Mouse (Mus musculus) gastrocnemius, postnatal 25 days (tissue): ENCODE data around the gene Kif1b. TPM values are rescaled to one million over a fixed set of nuclear protein-coding genes. Genes with fewer than 3 reads are reported as not detected.

Experiments
- DNase-seq: peaks from one replicate; pipeline ENCODE4 v3.0.0; 2022
- long read RNA-seq, 2 experiments: library from polyadenylated mRNA; stranded (forward); transcript quantifications; one replicate each; pipeline ENCODE4 v2.0.0; 2021
- total RNA-seq, 2 experiments: library from RNA; stranded (reverse); gene quantifications; 1 replicate in 1 of 2; 2 replicates in 1 of 2; pipeline ENCODE4 v1.2.3; 2021

The Kif1b gene
- total RNA-seq = 100 to 1,000 TPM; 304 to 308 TPM
- long read RNA-seq, experiment 1, partial matches to known transcripts = 3 of 61 reads
- long read RNA-seq, experiment 1, other reads (novel, unspliced or antisense) = 57 of 61 reads
- long read RNA-seq, experiment 2, full-length matches to known transcripts = 3 of 109 reads
- long read RNA-seq, experiment 2, partial matches to known transcripts = 17 of 109 reads
- long read RNA-seq, experiment 2, other reads (novel, unspliced or antisense) = 89 of 109 reads

GRCm38 (mm10) chr4:149307596-149308490, at the start of gene Kif1b:
TSS of gene Kif1b (minus strand) at chr4:149307693.
- peak; percentile 95 for DNase-seq

- no peak for DNase-seq
Measured at GRCm38 (mm10) chr4:149354671-149355070, 47.2 kb upstream of the Kif1b start.

GRCm38 (mm10) chr4:149351596-149352150, 44.2 kb upstream of the Kif1b start:
- DNase-seq = peak; percentile 46

GRCm38 (mm10) chr4:149348963-149349362, 41.5 kb upstream of the Kif1b start:
- DNase-seq = no peak

- peak; percentile 64 for DNase-seq
Measured at GRCm38 (mm10) chr4:149345873-149346272, 38.4 kb upstream of the Kif1b start.

GRCm38 (mm10) chr4:149344311-149344710, 36.8 kb upstream of the Kif1b start:
- DNase-seq = no peak

GRCm38 (mm10) chr4:149340680-149341079, 33.2 kb upstream of the Kif1b start:
- no peak for DNase-seq

GRCm38 (mm10) chr4:149339426-149340214, 32.1 kb upstream of the Kif1b start:
- DNase-seq = no peak

- no peak for DNase-seq
Measured at GRCm38 (mm10) chr4:149338137-149338536, 30.6 kb upstream of the Kif1b start.

GRCm38 (mm10) chr4:149337353-149337752, 29.9 kb upstream of the Kif1b start:
- DNase-seq = peak; percentile 50

- DNase-seq = no peak
Measured at GRCm38 (mm10) chr4:149336302-149336701, 28.8 kb upstream of the Kif1b start.

GRCm38 (mm10) chr4:149334881-149335280, 27.4 kb upstream of the Kif1b start:
- no peak for DNase-seq

GRCm38 (mm10) chr4:149332726-149333125, 25.2 kb upstream of the Kif1b start:
- DNase-seq = no peak

- no peak for DNase-seq
Measured at GRCm38 (mm10) chr4:149330495-149330894, 23.0 kb upstream of the Kif1b start.

GRCm38 (mm10) chr4:149328735-149329134, 21.2 kb upstream of the Kif1b start:
- no peak for DNase-seq

GRCm38 (mm10) chr4:149327281-149327680, 19.8 kb upstream of the Kif1b start:
- DNase-seq = no peak

- DNase-seq = no peak
Measured at GRCm38 (mm10) chr4:149325411-149326162, 18.1 kb upstream of the Kif1b start.

GRCm38 (mm10) chr4:149323730-149324129, 16.2 kb upstream of the Kif1b start:
- peak; percentile 68 for DNase-seq

GRCm38 (mm10) chr4:149322718-149323117, 15.2 kb upstream of the Kif1b start:
- no peak for DNase-seq

GRCm38 (mm10) chr4:149322286-149322685, 14.8 kb upstream of the Kif1b start:
- DNase-seq = no peak

- no peak for DNase-seq
Measured at GRCm38 (mm10) chr4:149319088-149319487, 11.6 kb upstream of the Kif1b start.
